Mouse (Mus musculus) frontal cortex, adult (tissue): ENCODE results near the gene Ggt1.

ENCODE experiments used
- ATAC-seq: cut with Nextera tagmentation; 2 replicates; pipeline ENCODE4 v1.9.2; 2017; ENCODE audit warnings: mild to moderate bottlenecking, moderate library complexity, mixed read lengths; ENCODE audit not compliant: low TSS enrichment

The Ggt1 gene

DNA sequence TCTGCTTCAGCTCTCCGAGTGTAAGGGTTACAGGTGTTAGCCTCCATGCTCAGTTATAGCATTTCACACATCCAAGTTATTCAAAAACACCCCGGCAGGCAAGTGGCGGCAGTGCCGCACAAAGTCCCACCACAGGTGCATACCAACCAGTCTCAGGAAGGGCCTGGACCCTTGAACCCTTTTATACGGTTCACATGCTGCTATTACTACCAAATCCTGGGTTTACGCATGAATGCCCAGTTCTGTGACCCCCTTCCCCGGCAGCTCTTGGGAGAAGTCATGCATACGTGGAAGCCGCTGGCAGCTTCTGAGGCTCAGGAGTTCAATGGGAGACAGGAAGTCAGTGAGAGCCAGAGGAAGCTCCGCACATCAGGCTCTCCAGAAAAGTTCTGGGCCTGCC lies 11.8 kb downstream of the Ggt1 start:
- no peak for ATAC-seq

GRCm38 (mm10) chr10:75573965-75574364 lies 12.6 kb downstream of the Ggt1 start:
- no peak for ATAC-seq

DNA sequence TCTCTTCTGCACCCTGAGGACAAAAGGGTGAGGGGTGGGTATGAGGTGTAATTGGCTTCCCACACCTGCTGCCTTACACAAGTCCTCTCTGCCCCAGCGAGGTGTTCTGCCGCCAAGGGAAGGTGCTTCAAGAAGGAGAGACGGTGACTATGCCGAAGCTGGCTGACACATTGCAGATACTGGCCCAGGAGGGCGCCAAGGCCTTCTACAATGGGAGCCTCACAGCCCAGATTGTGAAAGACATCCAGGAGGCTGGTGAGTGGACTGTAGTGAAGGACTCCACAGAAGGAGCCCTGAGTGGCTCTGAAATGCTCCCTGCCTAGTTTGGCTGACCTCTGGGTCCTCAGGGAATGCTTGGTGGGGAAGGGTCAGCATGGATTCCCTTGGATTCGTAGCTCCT lies 17.7 kb downstream of the Ggt1 start:
- ATAC-seq = no peak

GRCm38 (mm10) chr10:75585876-75586552 lies 24.6 kb downstream of the Ggt1 start:
- ATAC-seq = peak; percentile 95

DNA sequence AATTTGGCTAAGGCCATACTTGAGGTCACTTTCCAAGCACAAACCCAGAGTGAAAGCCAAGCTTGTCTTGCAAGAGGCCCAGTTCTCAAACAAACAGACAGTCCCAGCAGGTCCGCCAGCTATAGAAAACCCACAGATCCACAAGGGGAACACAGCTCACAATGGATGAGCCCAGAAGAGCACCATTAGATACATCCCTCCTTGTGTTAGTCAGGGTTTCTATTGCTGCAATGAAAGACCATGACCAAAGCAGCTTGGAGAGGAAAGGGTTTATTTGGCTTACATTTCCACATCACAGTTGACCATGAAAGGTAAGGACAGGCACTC lies 25.1 kb downstream of the Ggt1 start:
- no peak for ATAC-seq

DNA sequence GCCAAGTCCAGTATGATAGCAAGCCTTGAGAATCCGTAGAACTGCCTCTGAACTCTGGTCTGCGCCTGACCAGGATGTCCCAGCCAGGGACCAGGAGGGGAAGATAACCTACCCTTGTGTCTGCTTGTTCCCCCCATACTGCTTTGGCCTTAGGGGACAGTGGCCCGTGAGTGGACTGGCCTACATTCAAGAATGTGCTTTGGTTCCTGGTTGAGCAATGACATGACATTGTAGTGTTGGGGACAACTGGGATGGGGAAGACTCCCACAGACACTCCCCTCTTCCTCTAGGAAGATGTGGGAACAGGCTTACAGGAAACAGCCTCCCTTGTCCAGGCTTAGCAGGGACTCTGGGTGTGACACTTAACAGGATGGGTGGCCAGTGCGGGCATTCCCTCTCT lies 26.4 kb downstream of the Ggt1 start:
- ATAC-seq = no peak

DNA sequence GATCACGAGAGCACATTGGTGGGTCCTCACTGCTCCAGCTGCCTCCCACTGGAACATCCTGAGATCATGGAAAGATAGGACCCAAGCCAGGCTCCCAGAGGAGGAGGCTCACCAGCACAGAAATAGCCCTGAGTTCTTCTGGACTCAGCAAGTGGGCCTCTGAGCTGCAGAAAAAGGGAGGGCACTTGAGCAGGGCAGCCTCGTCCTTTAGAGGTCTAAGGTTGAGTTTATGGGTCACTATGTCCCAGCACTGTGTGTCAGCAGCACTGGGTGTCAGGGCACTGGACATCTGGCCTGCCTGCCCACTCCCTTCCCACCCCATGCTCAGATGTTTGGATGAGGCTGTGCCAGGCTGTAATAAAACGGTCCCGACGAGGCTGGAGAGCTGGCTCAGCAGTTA lies 26.9 kb downstream of the Ggt1 start:
- ATAC-seq = no peak

- ATAC-seq = no peak
These were observed 27.7 kb downstream of the Ggt1 start, which contains the start of gene Ggt5 for GRCm38 (mm10) chr10:75589129-75589528. Gene Ggt5, plus strand, starts transcription at chr10:75589340.

DNA sequence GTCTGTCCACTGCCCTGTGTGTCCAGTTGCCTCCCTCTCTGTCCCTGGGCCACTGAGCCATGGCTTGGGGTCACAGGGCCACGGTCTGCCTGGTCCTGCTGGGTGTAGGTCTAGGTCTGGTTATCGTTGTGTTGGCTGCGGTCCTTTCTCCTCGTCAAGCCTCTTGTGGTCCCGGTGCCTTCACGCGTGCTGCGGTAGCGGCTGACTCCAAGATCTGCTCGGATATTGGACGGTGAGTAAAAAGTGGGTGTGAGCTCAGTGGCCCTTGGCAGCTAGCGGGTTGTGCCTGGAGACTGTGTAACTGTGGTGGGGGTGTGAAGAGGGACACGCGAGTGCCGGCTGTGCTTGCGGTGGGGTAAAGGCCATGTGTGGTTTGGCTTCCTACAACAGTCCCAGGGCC lies 28.2 kb downstream of the Ggt1 start:
- ATAC-seq = no peak

- ATAC-seq = no peak
These were observed 29.9 kb downstream of the Ggt1 start for GRCm38 (mm10) chr10:75591211-75591894.

DNA sequence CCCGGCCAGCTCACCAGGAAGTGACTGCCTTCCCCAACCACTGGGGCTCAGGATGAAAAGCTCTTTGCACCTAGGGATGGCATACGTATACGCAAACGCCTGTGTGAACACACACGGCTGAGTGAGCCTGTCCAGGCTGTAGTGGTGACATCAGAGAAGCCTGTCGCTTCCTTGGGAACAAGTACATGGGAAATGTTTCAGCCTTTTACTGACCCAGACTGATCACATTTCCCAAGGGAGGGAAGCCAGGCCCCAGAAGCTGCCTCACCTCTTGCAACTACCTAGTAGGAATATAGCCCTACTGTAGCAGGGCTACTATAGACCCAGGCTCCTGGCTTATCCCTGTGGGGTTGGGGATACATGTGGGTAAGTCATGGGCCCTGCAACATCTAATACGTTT lies 31.2 kb downstream of the Ggt1 start:
- no peak for ATAC-seq

GRCm38 (mm10) chr10:75595981-75596380 lies 34.6 kb downstream of the Ggt1 start:
- no peak for ATAC-seq

- ATAC-seq = no peak
These were observed 38.9 kb downstream of the Ggt1 start for GRCm38 (mm10) chr10:75600189-75600730.

GRCm38 (mm10) chr10:75605162-75605846 lies 43.9 kb downstream of the Ggt1 start:
- no peak for ATAC-seq

DNA sequence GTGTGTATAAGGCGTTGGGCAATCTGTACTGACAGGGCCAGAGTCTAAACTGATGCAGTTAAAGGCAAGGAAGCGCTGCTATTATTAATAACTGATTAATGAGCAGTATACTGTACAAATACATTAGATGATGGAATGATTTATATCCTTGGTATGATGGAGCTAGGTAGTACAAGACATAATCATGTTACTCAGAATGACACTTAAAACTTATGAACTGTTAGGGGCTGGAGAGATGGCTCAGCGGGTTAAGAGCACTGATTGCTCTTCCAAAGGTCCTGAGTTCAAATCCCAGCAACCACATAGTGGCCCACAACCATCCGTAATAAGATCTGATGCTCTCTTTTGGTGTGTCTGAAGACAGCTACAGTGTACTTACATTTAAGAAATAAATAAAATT lies 45.8 kb downstream of the Ggt1 start:
- ATAC-seq = no peak

DNA sequence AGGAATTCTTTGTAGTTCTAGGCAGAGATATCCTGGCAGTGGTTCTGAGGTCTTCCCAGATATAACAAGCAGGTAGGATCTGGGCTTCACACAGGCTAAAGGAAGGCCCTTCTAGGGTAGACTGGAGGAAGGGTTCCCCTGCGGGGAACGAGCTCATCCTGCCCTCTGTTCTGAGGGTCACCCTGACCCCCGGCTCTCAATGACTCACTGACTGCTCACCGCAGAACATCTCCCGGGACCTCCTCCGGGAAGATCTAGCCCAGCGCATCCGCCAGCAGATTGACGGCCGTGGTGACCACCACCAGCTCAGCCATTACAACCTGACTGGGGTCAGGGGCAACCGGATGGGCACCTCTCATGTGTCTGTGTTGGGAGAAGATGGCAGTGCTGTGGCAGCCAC lies 47.6 kb downstream of the Ggt1 start:
- ATAC-seq = no peak

DNA sequence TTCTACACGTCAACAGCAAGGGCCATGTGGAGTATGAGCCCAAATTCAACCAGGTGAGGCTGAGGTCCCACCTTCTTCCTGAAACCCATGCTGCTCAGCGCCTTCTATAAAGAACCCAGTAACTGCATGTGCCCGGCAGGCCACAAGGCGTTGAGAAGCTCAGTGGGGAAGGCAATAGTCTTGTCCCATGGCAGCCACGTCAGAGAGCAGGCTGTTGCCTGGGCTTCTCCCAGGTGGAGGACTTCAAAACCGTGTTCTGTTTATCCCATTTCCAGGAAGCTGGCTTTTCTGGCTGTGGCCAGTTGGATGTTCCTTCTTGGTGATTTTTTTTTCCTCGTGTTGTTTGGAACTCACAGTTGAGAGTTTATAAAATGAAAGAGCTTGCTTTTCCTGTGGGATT lies 49.1 kb downstream of the Ggt1 start:
- ATAC-seq = no peak

- ATAC-seq = no peak
These were observed 54.6 kb downstream of the Ggt1 start for GRCm38 (mm10) chr10:75616044-75616443.

- ATAC-seq = no peak
These were observed 59.4 kb downstream of the Ggt1 start for GRCm38 (mm10) chr10:75620818-75621217.

DNA sequence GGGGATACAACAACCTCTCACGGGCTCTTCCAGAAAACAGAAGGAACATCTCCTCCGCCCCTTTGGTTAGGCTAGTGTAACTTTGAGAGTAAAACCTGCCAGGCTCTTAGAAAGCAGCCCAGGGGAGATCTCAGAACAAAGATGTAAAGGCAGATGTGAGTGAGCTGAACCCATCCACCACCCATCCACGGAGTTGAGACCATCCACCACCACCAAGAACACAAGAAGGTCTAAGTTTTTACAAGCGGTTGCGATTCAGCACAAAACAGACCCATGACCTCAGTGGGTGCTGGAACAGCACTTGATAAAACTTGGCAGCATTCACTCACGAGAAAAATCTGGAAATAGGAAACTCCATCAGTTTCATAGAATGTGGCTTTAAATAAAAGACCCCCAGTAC lies 64.5 kb downstream of the Ggt1 start:
- ATAC-seq = no peak

GRCm38 (mm10) chr10:75626991-75627390 lies 65.6 kb downstream of the Ggt1 start:
- ATAC-seq = no peak

- no peak for ATAC-seq
These were observed 66.1 kb downstream of the Ggt1 start for GRCm38 (mm10) chr10:75627490-75627889.

DNA sequence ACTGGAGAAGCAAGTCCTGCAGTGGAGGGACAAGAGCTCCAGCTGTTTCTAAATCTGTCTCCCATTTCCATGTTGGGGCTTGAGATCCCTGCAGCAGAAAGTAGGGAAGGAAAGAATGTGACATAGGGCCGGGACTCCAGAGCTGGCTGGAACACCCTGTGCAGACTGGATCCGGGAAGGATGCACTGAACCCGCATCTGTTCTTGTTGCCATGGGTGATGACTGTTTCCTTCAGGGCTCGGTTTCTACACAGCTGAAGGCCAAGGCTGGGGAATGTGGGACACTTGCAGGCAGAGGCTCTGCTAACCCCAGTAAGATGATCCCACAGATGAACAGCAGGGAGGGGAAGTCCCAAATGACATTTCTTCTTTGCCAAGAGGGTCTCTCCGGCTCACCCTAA lies 71.2 kb downstream of the Ggt1 start:
- peak; percentile 72 for ATAC-seq
